Mouse (Mus musculus): ENCODE measurements around the gene Dock4.

Dock4 gene

GRCm38 (mm10) chr12:40633242-40633641 lies 187.5 kb downstream of the Dock4 start:
- DNase-seq (ENCODE audit: extremely low read depth, insufficient read length, low spot score), result no peak

GRCm38 (mm10) chr12:40634169-40634568 lies 188.4 kb downstream of the Dock4 start:
- DNase-seq (ENCODE audit: extremely low read depth, insufficient read length, low spot score), result no peak

- no peak for DNase-seq (ENCODE audit: extremely low read depth, insufficient read length, low spot score)
Measured at GRCm38 (mm10) chr12:40635991-40636390, 190.2 kb downstream of the Dock4 start.

- no peak for DNase-seq (ENCODE audit: extremely low read depth, insufficient read length, low spot score)
Measured at GRCm38 (mm10) chr12:40637427-40637826, 191.7 kb downstream of the Dock4 start.

- DNase-seq (ENCODE audit: extremely low read depth, insufficient read length, low spot score), result no peak
Measured at GRCm38 (mm10) chr12:40645869-40646268, 200.1 kb downstream of the Dock4 start.

GRCm38 (mm10) chr12:40654312-40654711 lies 208.6 kb downstream of the Dock4 start:
- no peak for DNase-seq (ENCODE audit: extremely low read depth, insufficient read length, low spot score)

- no peak for DNase-seq (ENCODE audit: extremely low read depth, insufficient read length, low spot score)
Measured at GRCm38 (mm10) chr12:40655861-40656260, 210.1 kb downstream of the Dock4 start.

- no peak for DNase-seq (ENCODE audit: extremely low read depth, insufficient read length, low spot score)
Measured at GRCm38 (mm10) chr12:40656438-40656837, 210.7 kb downstream of the Dock4 start.

GRCm38 (mm10) chr12:40657229-40657885 lies 211.6 kb downstream of the Dock4 start:
- DNase-seq (ENCODE audit: extremely low read depth, insufficient read length, low spot score), result no peak

GRCm38 (mm10) chr12:40659689-40660088 lies 213.9 kb downstream of the Dock4 start:
- DNase-seq (ENCODE audit: extremely low read depth, insufficient read length, low spot score), result no peak

GRCm38 (mm10) chr12:40669460-40669859 lies 223.7 kb downstream of the Dock4 start:
- DNase-seq (ENCODE audit: extremely low read depth, insufficient read length, low spot score), result no peak

GRCm38 (mm10) chr12:40670766-40671165 lies 225.0 kb downstream of the Dock4 start:
- no peak for DNase-seq (ENCODE audit: extremely low read depth, insufficient read length, low spot score)

- DNase-seq (ENCODE audit: extremely low read depth, insufficient read length, low spot score), result no peak
Measured at GRCm38 (mm10) chr12:40679713-40680112, 234.0 kb downstream of the Dock4 start.

GRCm38 (mm10) chr12:40680551-40680950 lies 234.8 kb downstream of the Dock4 start:
- DNase-seq (ENCODE audit: extremely low read depth, insufficient read length, low spot score), result peak; percentile 28

GRCm38 (mm10) chr12:40691444-40691843 lies 245.7 kb downstream of the Dock4 start:
- DNase-seq (ENCODE audit: extremely low read depth, insufficient read length, low spot score), result no peak

- DNase-seq (ENCODE audit: extremely low read depth, insufficient read length, low spot score), result no peak
Measured at GRCm38 (mm10) chr12:40694082-40694721, 248.4 kb downstream of the Dock4 start.

GRCm38 (mm10) chr12:40698330-40698729 lies 252.6 kb downstream of the Dock4 start:
- no peak for DNase-seq (ENCODE audit: extremely low read depth, insufficient read length, low spot score)

- DNase-seq (ENCODE audit: extremely low read depth, insufficient read length, low spot score), result no peak
Measured at GRCm38 (mm10) chr12:40702233-40702792, 256.6 kb downstream of the Dock4 start.

GRCm38 (mm10) chr12:40704296-40704695 lies 258.5 kb downstream of the Dock4 start:
- DNase-seq (ENCODE audit: extremely low read depth, insufficient read length, low spot score), result no peak

- DNase-seq (ENCODE audit: extremely low read depth, insufficient read length, low spot score), result no peak
Measured at GRCm38 (mm10) chr12:40707108-40707507, 261.4 kb downstream of the Dock4 start.

- DNase-seq (ENCODE audit: extremely low read depth, insufficient read length, low spot score), result no peak
Measured at GRCm38 (mm10) chr12:40709094-40709493, 263.3 kb downstream of the Dock4 start.

GRCm38 (mm10) chr12:40712235-40712634 lies 266.5 kb downstream of the Dock4 start:
- DNase-seq (ENCODE audit: extremely low read depth, insufficient read length, low spot score), result peak; percentile 44

Measured in 3134 (cell line).